Comparison of ENCODE assay signal across 22 mouse cellular contexts in genomic region chr13:109662731-109663130, GRCm38 (mm10).
DNase-seq lines count a peak whose midpoint lies in the region; ATAC-seq and TF ChIP-seq lines count a peak whose summit lies in the region.
"Had no signal": no experiment of that assay in that cellular context is flagged by ENCODE, and none has a peak within 500 bp of the region (broad histone marks: within the 10 kb centered on the region; RNA-seq: fewer than 3 reads in every experiment).

No protein-coding gene starts in this region.

- no peak for DNase-seq in hindbrain, embryonic 11.5 days (ENCODE audit: low spot score)
- DNase-seq in liver, embryonic 13.5 days, result no peak
- no peak for DNase-seq in liver, postnatal 0 days
- no peak for DNase-seq in cerebellum, adult 2 months
- DNase-seq: adrenal gland, adult 2 months; B cell, adult 2 months; cerebellum, adult 11 months; cerebellum, postnatal 14 days; forebrain, postnatal 0 days; lung, adult 2 months; lung, postnatal 14 days; thymus, adult 18-20 months; thymus, postnatal 36 days had no signal

- H3K4me1 ChIP-seq in hindbrain, embryonic 12.5 days, result peaks cover 17% of the 10 kb centered on the region
- no peaks in the 10 kb centered on the region for H3K4me1 ChIP-seq in hindbrain, embryonic 11.5 days (replicated peaks; ENCODE audit: control insufficient read depth, insufficient read depth, low read length)
- H3K4me1 ChIP-seq in liver, embryonic 13.5 days (replicated peaks), result peaks cover 51% of the 10 kb centered on the region
- peaks cover 16% of the 10 kb centered on the region for H3K4me1 ChIP-seq in liver, postnatal 0 days (ENCODE audit: insufficient read depth)
- peaks cover 19% of the 10 kb centered on the region for H3K4me1 ChIP-seq in limb, embryonic 12.5 days (replicated peaks)
- H3K4me1 ChIP-seq in cerebellum, adult 2 months (ENCODE audit: control insufficient read depth, insufficient read depth, low read length), result peaks cover 3% of the 10 kb centered on the region; the same call in 1 of the 2 replicates
- H3K4me1 ChIP-seq in heart, embryonic 11.5 days (ENCODE audit: control insufficient read depth, insufficient read depth, low read length), result peaks cover 21% of the 10 kb centered on the region

- H3K9me3 ChIP-seq in hindbrain, embryonic 12.5 days (replicated peaks), result no peaks in the 10 kb centered on the region
- no peaks in the 10 kb centered on the region for H3K9me3 ChIP-seq in hindbrain, embryonic 11.5 days (ENCODE audit: control insufficient read depth, low read length)
- no peaks in the 10 kb centered on the region for H3K9me3 ChIP-seq in liver, embryonic 13.5 days (replicated peaks)
- no peaks in the 10 kb centered on the region for H3K9me3 ChIP-seq in liver, postnatal 0 days (ENCODE audit: low read length)
- no peaks in the 10 kb centered on the region for H3K9me3 ChIP-seq in limb, embryonic 12.5 days
- H3K9me3 ChIP-seq in heart, embryonic 11.5 days (replicated peaks; ENCODE audit: control insufficient read depth, low read length), result no peaks in the 10 kb centered on the region
- H3K9me3 ChIP-seq: G1E; midbrain, embryonic 12.5 days had no signal

- no peaks in the 10 kb centered on the region for H3K27me3 ChIP-seq in hindbrain, embryonic 12.5 days
- no peaks in the 10 kb centered on the region for H3K27me3 ChIP-seq in hindbrain, embryonic 11.5 days (ENCODE audit: control insufficient read depth, insufficient read depth, low read length)
- H3K27me3 ChIP-seq in liver, embryonic 13.5 days, result no peaks in the 10 kb centered on the region
- no peaks in the 10 kb centered on the region for H3K27me3 ChIP-seq in liver, postnatal 0 days (ENCODE audit: insufficient read depth, low read length)
- H3K27me3 ChIP-seq in limb, embryonic 12.5 days, result no peaks in the 10 kb centered on the region
- H3K27me3 ChIP-seq in cerebellum, adult 2 months (ENCODE audit: control insufficient read depth, insufficient read depth, low read length), result no peaks in the 10 kb centered on the region
- H3K27me3 ChIP-seq in heart, embryonic 11.5 days (ENCODE audit: control insufficient read depth, insufficient read depth, low read length), result no peaks in the 10 kb centered on the region
- H3K27me3 ChIP-seq: CH12.LX; midbrain, embryonic 12.5 days; Patski had no signal

- TF ChIP-seq EP300 in liver, postnatal 0 days (IDR thresholded peaks at IDR 0.05; ENCODE audit: low read depth), result no peak

- 47% methylated on average over 3 of the region's 3 CpGs for WGBS in hindbrain, embryonic 12.5 days
- WGBS in hindbrain, embryonic 11.5 days, result 48% methylated on average over 3 of the region's 3 CpGs
- WGBS in liver, embryonic 13.5 days (ENCODE audit: insufficient replicate concordance), result 73% methylated on average over 3 of the region's 3 CpGs
- WGBS in liver, postnatal 0 days (ENCODE audit: insufficient replicate concordance), result 69% methylated on average over 3 of the region's 3 CpGs
- 38% methylated on average over 3 of the region's 3 CpGs for WGBS in limb, embryonic 12.5 days
- WGBS in cerebellum, adult 2 months, result 76% methylated on average over 3 of the region's 3 CpGs
- WGBS in heart, embryonic 11.5 days (ENCODE audit: insufficient replicate concordance), result 67% methylated on average over 3 of the region's 3 CpGs

- no peak overlapping the region for H3K4me3 ChIP-seq in hindbrain, embryonic 12.5 days
- no peak overlapping the region for H3K4me3 ChIP-seq in hindbrain, embryonic 11.5 days (ENCODE audit: low read depth, low read length)
- H3K4me3 ChIP-seq in liver, embryonic 13.5 days (replicated peaks), result no peak overlapping the region
- H3K4me3 ChIP-seq in liver, postnatal 0 days (ENCODE audit: low read depth, low read length), result no peak overlapping the region
- H3K4me3 ChIP-seq in limb, embryonic 12.5 days (replicated peaks), result no peak overlapping the region
- H3K4me3 ChIP-seq in cerebellum, adult 2 months (replicated peaks; ENCODE audit: insufficient read depth, low read depth, low read length), result no peak overlapping the region
- H3K4me3 ChIP-seq in heart, embryonic 11.5 days (ENCODE audit: low read depth, low read length), result no peak overlapping the region
- H3K4me3 ChIP-seq: midbrain, embryonic 12.5 days had no signal

- TF ChIP-seq POLR2A in cerebellum, adult 2 months (IDR thresholded peaks at IDR 0.05; ENCODE audit: borderline replicate concordance, insufficient read depth, low read length), result no peak

- ATAC-seq in hindbrain, embryonic 12.5 days (ENCODE audit: low FRiP score), result no peak
- no peak for ATAC-seq in hindbrain, embryonic 11.5 days (ENCODE audit: low FRiP score)
- ATAC-seq in liver, embryonic 13.5 days (ENCODE audit: low read depth), result no peak
- no peak for ATAC-seq in liver, postnatal 0 days
- 0 out of 2 replicates have a peak, but pooled peaks have one; percentile 26 for ATAC-seq in limb, embryonic 12.5 days (ENCODE audit: insufficient number of reproducible peaks, insufficient read depth, low FRiP score, low TSS enrichment, low read depth)
- no peak for ATAC-seq in heart, embryonic 11.5 days (replicated peaks; ENCODE audit: insufficient number of reproducible peaks, low FRiP score, low TSS enrichment)
- ATAC-seq: forebrain, postnatal 0 days; hindbrain, postnatal 0 days; intestine, embryonic 16.5 days; Patski had no signal

- no peak overlapping the region for H3K9ac ChIP-seq in hindbrain, embryonic 12.5 days
- H3K9ac ChIP-seq in hindbrain, embryonic 11.5 days (ENCODE audit: low read depth, low read length), result no peak overlapping the region
- H3K9ac ChIP-seq in liver, embryonic 13.5 days, result no peak overlapping the region
- no peak overlapping the region for H3K9ac ChIP-seq in liver, postnatal 0 days (replicated peaks)
- H3K9ac ChIP-seq in limb, embryonic 12.5 days (replicated peaks), result no peak overlapping the region
- H3K9ac ChIP-seq in heart, embryonic 11.5 days (ENCODE audit: low read depth, low read length), result no peak overlapping the region
- H3K9ac ChIP-seq: forebrain, postnatal 0 days; midbrain, embryonic 12.5 days had no signal

- H3K27ac ChIP-seq in hindbrain, embryonic 12.5 days, result 0 out of 2 replicates have a peak overlapping the region, but pooled peaks have one; percentile 4
- H3K27ac ChIP-seq in hindbrain, embryonic 11.5 days (ENCODE audit: low read depth, low read length), result no peak overlapping the region
- H3K27ac ChIP-seq in liver, embryonic 13.5 days, result peak overlapping the region; percentile 51
- H3K27ac ChIP-seq in liver, postnatal 0 days (ENCODE audit: low read depth), result no peak overlapping the region
- peak overlapping the region; percentile 66; the same call in 1 of the 2 replicates for H3K27ac ChIP-seq in limb, embryonic 12.5 days
- no peak overlapping the region for H3K27ac ChIP-seq in cerebellum, adult 2 months (ENCODE audit: insufficient read depth, low read length)
- H3K27ac ChIP-seq in heart, embryonic 11.5 days (ENCODE audit: low read depth, low read length), result no peak overlapping the region
- H3K27ac ChIP-seq: hindbrain, postnatal 0 days; midbrain, embryonic 12.5 days had no signal

- H3K4me2 ChIP-seq in hindbrain, embryonic 12.5 days (replicated peaks), result no peak overlapping the region
- no peak overlapping the region for H3K4me2 ChIP-seq in hindbrain, embryonic 11.5 days (replicated peaks; ENCODE audit: low read depth, low read length)
- no peak overlapping the region for H3K4me2 ChIP-seq in liver, embryonic 13.5 days
- H3K4me2 ChIP-seq in liver, postnatal 0 days (ENCODE audit: low read depth, low read length), result no peak overlapping the region
- 0 out of 2 replicates have a peak overlapping the region, but pooled peaks have one; percentile 0 for H3K4me2 ChIP-seq in limb, embryonic 12.5 days
- no peak overlapping the region for H3K4me2 ChIP-seq in heart, embryonic 11.5 days
- H3K4me2 ChIP-seq: midbrain, embryonic 12.5 days had no signal

- H3K36me3 ChIP-seq in hindbrain, embryonic 12.5 days, result no peaks in the 10 kb centered on the region
- no peaks in the 10 kb centered on the region for H3K36me3 ChIP-seq in hindbrain, embryonic 11.5 days (ENCODE audit: control insufficient read depth, insufficient read depth, low read length)
- no peaks in the 10 kb centered on the region for H3K36me3 ChIP-seq in liver, embryonic 13.5 days
- no peaks in the 10 kb centered on the region for H3K36me3 ChIP-seq in liver, postnatal 0 days (replicated peaks; ENCODE audit: insufficient read depth, low read length)
- no peaks in the 10 kb centered on the region for H3K36me3 ChIP-seq in limb, embryonic 12.5 days
- H3K36me3 ChIP-seq in heart, embryonic 11.5 days (ENCODE audit: control insufficient read depth, insufficient read depth, low read length), result no peaks in the 10 kb centered on the region
- H3K36me3 ChIP-seq: G1E; midbrain, embryonic 12.5 days had no signal

- no peak for TF ChIP-seq CTCF in liver, postnatal 0 days (IDR thresholded peaks at IDR 0.05; ENCODE audit: low read depth)
- no peak for TF ChIP-seq CTCF in cerebellum, adult 2 months (IDR thresholded peaks at IDR 0.05; ENCODE audit: borderline replicate concordance, insufficient read depth, low read depth, low read length)

Comparison
In these comparisons a context has a peak if more than half of its experiments do, and no peak if none do; other contexts are left out.
1. H3K27ac ChIP-seq: peak in hindbrain, embryonic 12.5 days (single experiment), liver, embryonic 13.5 days (single experiment) and limb, embryonic 12.5 days (single experiment); none in hindbrain, embryonic 11.5 days (single experiment), liver, postnatal 0 days (single experiment), cerebellum, adult 2 months (single experiment) and heart, embryonic 11.5 days (single experiment).